Mouse (Mus musculus) G1E (cell line): ENCODE data around the gene 4930432K21Rik.

Experiments
- CTCF ChIP-seq: IDR thresholded peaks from 2 replicates; pipeline ENCODE4 v1.5.1; 2012; ENCODE audit warnings: low read depth, low read length, inconsistent platforms, mixed read lengths
- GATA1 ChIP-seq: IDR thresholded peaks from 2 replicates; pipeline ENCODE4 v1.6.1; 2012; ENCODE audit warnings: borderline replicate concordance, low read length, inconsistent platforms, mixed read lengths
- POLR2AphosphoS5 ChIP-seq: IDR thresholded peaks from 2 replicates; pipeline ENCODE4 v1.6.1; 2012; ENCODE audit warnings: low read depth, low read length, inconsistent platforms; ENCODE audit not compliant: insufficient replicate concordance
- TAL1 ChIP-seq: conservative IDR thresholded peaks from 2 replicates; pipeline ENCODE4 v1.6.1; 2012; ENCODE audit warnings: low read depth, low read length, inconsistent platforms, mixed read lengths

- TF ChIP-seq CTCF (no peak), GATA1 (no peak), POLR2AphosphoS5 (no peak), TAL1 (no peak)
These were observed 58.8 kb downstream of the 4930432K21Rik start for GRCm38 (mm10) chr8:84206666-84207065.
